Mouse (Mus musculus) MEL (cell line): ENCODE data around the gene 2410002F23Rik. TPM values are rescaled to one million over a fixed set of nuclear protein-coding genes. Genes with fewer than 3 reads are reported as not detected.
"Not testable (repeated sequence)": the region's sequence is repeated elsewhere in the genome, so short reads cannot be mapped to it uniquely, and the experiment has no call there.

Source experiments
- DNase-seq: peaks from one replicate; pipeline ENCODE4 v3.0.0; 2011; ENCODE audit warnings: low read depth, low spot score
- H3K27ac ChIP-seq: 2 replicates; pipeline ENCODE4 v1.5.1; 2012; ENCODE audit warnings: low read depth, mild to moderate bottlenecking, control low read depth, low read length, moderate library complexity; ENCODE audit not compliant: control insufficient read depth
- H3K27me3 ChIP-seq, 2 experiments: fragments of 150-350 bp in 1 of 2; sonication (generic) in 1 of 2; 2 replicates each; pipeline ENCODE4 v1.6.1; 2012; ENCODE audit warnings: low read length in 2 of 2, mild to moderate bottlenecking in 2 of 2, improper control_type of control experiment in 1 of 2, moderate library complexity in 1 of 2; ENCODE audit not compliant: insufficient read depth in 2 of 2, control insufficient read depth in 1 of 2
- H3K36me3 ChIP-seq, 2 experiments: 2 replicates each; pipeline ENCODE4 v1.6.1; 2012 to 2014; ENCODE audit warnings: low read length in 2 of 2, improper control_type of control experiment in 1 of 2, inconsistent platforms in 1 of 2, mild to moderate bottlenecking in 1 of 2; ENCODE audit not compliant: insufficient read depth in 2 of 2, control insufficient read depth in 1 of 2
- H3K4me1 ChIP-seq, 2 experiments: fragments of 150-350 bp in 1 of 2; sonication (generic) in 1 of 2; 2 replicates each; pipeline ENCODE4 v1.6.1; 2012; ENCODE audit warnings: low read length in 2 of 2, improper control_type of control experiment in 1 of 2, mild to moderate bottlenecking in 1 of 2; ENCODE audit not compliant: insufficient read depth in 2 of 2, control insufficient read depth in 1 of 2
- H3K4me3 ChIP-seq, 2 experiments: fragments of 150-350 bp in 1 of 2; sonication (generic) in 1 of 2; 2 replicates each; pipeline ENCODE4 v1.5.1; 2012; ENCODE audit warnings: low read depth in 2 of 2, low read length in 2 of 2, mild to moderate bottlenecking in 2 of 2, moderate library complexity in 2 of 2, control low read depth in 1 of 2, improper control_type of control experiment in 1 of 2; ENCODE audit not compliant: control insufficient read depth in 1 of 2, insufficient read depth in 1 of 2
- H3K79me2 ChIP-seq: 2 replicates; pipeline ENCODE4 v1.6.1; 2012; ENCODE audit warnings: mild to moderate bottlenecking, low read length, moderate library complexity; ENCODE audit not compliant: control insufficient read depth, poor library complexity, insufficient read depth
- H3K9ac ChIP-seq: 2 replicates; pipeline ENCODE4 v1.6.1; 2012; ENCODE audit warnings: low read depth, mild to moderate bottlenecking, control low read depth, low read length, moderate library complexity; ENCODE audit not compliant: control insufficient read depth, poor library complexity, severe bottlenecking
- H3K9me3 ChIP-seq: fragments of 150-350 bp; sonication (generic); replicated peaks from 2 replicates; pipeline ENCODE4 v1.6.1; 2012; ENCODE audit warnings: mild to moderate bottlenecking, low read length, improper control_type of control experiment, moderate library complexity; ENCODE audit not compliant: insufficient read depth
- CHD1 ChIP-seq: IDR thresholded peaks from 2 replicates; pipeline ENCODE4 v1.6.1; 2012; ENCODE audit warnings: low read depth, mild to moderate bottlenecking, inconsistent platforms, low read length, improper control_type of control experiment
- CTCF ChIP-seq, 3 experiments: IDR thresholded peaks in 2 of 3; conservative IDR thresholded peaks in 1 of 3; 2 replicates each; pipeline ENCODE4 v1.5.1; 2011 to 2012; ENCODE audit warnings: low read length in 3 of 3, low read depth in 2 of 3, mild to moderate bottlenecking in 2 of 3, improper control_type of control experiment in 1 of 3, inconsistent platforms in 1 of 3, mixed read lengths in 1 of 3, moderate library complexity in 1 of 3; ENCODE audit not compliant: control insufficient read depth in 1 of 3, insufficient read depth in 1 of 3, poor library complexity in 1 of 3, severe bottlenecking in 1 of 3
- EP300 ChIP-seq, 2 experiments: IDR thresholded peaks; 2 replicates each; pipeline ENCODE4 v1.6.1; 2011; ENCODE audit warnings: improper control_type of control experiment in 2 of 2, low read length in 2 of 2, low read depth in 1 of 2, mild to moderate bottlenecking in 1 of 2
- GABPA ChIP-seq: IDR thresholded peaks from 2 replicates; pipeline ENCODE4 v1.6.1; 2012; ENCODE audit warnings: low read depth, mild to moderate bottlenecking, inconsistent platforms, low read length, improper control_type of control experiment, moderate library complexity
- GATA1 ChIP-seq: IDR thresholded peaks from 2 replicates; pipeline ENCODE4 v1.6.1; 2011; ENCODE audit warnings: low read depth, low read length, improper control_type of control experiment
- JUND ChIP-seq: IDR thresholded peaks from 2 replicates; pipeline ENCODE4 v1.6.1; 2011; ENCODE audit warnings: low read depth, mild to moderate bottlenecking, improper control_type of control experiment, low read length
- MAFK ChIP-seq: IDR thresholded peaks from 2 replicates; pipeline ENCODE4 v1.6.1; 2011; ENCODE audit warnings: low read depth, mild to moderate bottlenecking, low read length, improper control_type of control experiment, borderline replicate concordance
- MAX ChIP-seq: IDR thresholded peaks from 2 replicates; pipeline ENCODE4 v1.6.1; 2011; ENCODE audit warnings: low read length, improper control_type of control experiment
- POLR2A ChIP-seq, 2 experiments: IDR thresholded peaks; 2 replicates each; pipeline ENCODE4 v1.6.1; 2011 to 2012; ENCODE audit warnings: low read length in 2 of 2, mild to moderate bottlenecking in 2 of 2, control low read depth in 1 of 2, improper control_type of control experiment in 1 of 2, low read depth in 1 of 2, moderate library complexity in 1 of 2; ENCODE audit not compliant: control insufficient read depth in 1 of 2, insufficient read depth in 1 of 2, poor library complexity in 1 of 2
- POLR2AphosphoS2 ChIP-seq: IDR thresholded peaks from 2 replicates; pipeline ENCODE4 v1.6.1; 2011; ENCODE audit warnings: low read length, improper control_type of control experiment
- SMC3 ChIP-seq: IDR thresholded peaks from 2 replicates; pipeline ENCODE4 v1.6.1; 2011; ENCODE audit warnings: low read depth, low read length, improper control_type of control experiment
- TCF12 ChIP-seq: IDR thresholded peaks from 2 replicates; pipeline ENCODE4 v1.6.1; 2014; ENCODE audit warnings: low read depth, mild to moderate bottlenecking, inconsistent platforms, low read length, improper control_type of control experiment, moderate library complexity
- USF2 ChIP-seq, 2 experiments: IDR thresholded peaks; 2 replicates each; pipeline ENCODE4 v1.6.1; 2011 to 2012; ENCODE audit warnings: improper control_type of control experiment in 2 of 2, low read length in 2 of 2, borderline replicate concordance in 1 of 2, inconsistent platforms in 1 of 2, low read depth in 1 of 2, mild to moderate bottlenecking in 1 of 2; ENCODE audit not compliant: insufficient read depth in 1 of 2
- ZKSCAN1 ChIP-seq: IDR thresholded peaks from 2 replicates; pipeline ENCODE4 v1.6.1; 2012; ENCODE audit warnings: low read depth, mild to moderate bottlenecking, inconsistent platforms, low read length, improper control_type of control experiment, moderate library complexity
- polyA plus RNA-seq, 2 experiments: library from polyadenylated mRNA; stranded (reverse) in 1 of 2; unstranded in 1 of 2; fragments of >175 nt in 1 of 2; fragments of >200 nt in 1 of 2; gene quantifications; 2 replicates each; pipeline versions ENCODE4 v1.2.1 to v1.2.4; 2012; ENCODE audit warnings: low replicate concordance in 2 of 2, low read depth in 1 of 2; ENCODE audit not compliant: insufficient read length in 2 of 2, insufficient read depth in 1 of 2, missing spikeins in 1 of 2
- total RNA-seq: library from RNA; depleted of rRNA; stranded (reverse); fragments of 300-350 nt; gene quantifications from 2 replicates; pipeline ENCODE4 v1.2.3, GENCODE M21; 2012

Gene 2410002F23Rik
- total and polyA plus RNA-seq, 3 experiments = 148 to 841 (median 174) TPM

DNA sequence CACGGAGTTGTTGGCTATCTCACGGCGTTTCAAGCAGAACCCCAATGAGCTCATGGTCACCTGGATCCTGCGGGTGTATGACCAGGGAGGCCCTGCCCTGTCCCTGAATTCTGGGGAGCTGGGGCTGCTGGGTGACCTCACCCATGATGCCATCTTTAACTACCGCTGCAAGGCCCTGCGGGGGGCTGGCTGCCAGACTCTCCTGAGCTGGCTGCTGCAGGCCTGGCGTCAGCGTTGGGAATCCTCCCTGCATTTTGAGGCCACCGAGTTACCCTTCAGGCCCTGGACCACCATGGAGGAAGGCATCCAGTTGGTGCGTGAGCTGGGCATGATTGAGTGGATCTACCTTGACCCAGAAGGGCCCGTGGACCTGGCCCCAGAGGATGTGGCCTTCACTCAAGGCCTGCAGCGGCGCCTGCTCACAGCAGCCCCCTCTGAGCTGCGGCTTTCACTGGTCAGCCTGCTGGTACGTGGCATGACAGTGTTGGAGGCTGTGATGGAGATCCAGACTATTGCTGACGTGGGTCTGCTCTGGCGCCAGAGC, 4.3 kb downstream of the 2410002F23Rik start:
- not testable (repeated sequence) for H3K4me3 ChIP-seq, H3K9me3 ChIP-seq, H3K27ac ChIP-seq, H3K27me3 ChIP-seq, H3K4me1 ChIP-seq
- H3K79me2 ChIP-seq = peaks cover 26% of the 10 kb centered on the region
- TF ChIP-seq POLR2A (IDR thresholded peaks at IDR 0.05; ENCODE audit: control insufficient read depth in 1 of 2, insufficient read depth in 1 of 2, low read depth in 1 of 2, low read length in 2 of 2, poor library complexity in 1 of 2) = peak in 1 of 2 experiments; percentile 28; a peak in 1 of 4 replicates
- TF ChIP-seq, all 39 proteins: peak for 1; not testable (repeated sequence) for 38
- H3K36me3 ChIP-seq = peaks cover 12 to 15% of the 10 kb centered on the region in 2 experiments
- not testable (repeated sequence) for DNase-seq, H3K9ac ChIP-seq

DNA sequence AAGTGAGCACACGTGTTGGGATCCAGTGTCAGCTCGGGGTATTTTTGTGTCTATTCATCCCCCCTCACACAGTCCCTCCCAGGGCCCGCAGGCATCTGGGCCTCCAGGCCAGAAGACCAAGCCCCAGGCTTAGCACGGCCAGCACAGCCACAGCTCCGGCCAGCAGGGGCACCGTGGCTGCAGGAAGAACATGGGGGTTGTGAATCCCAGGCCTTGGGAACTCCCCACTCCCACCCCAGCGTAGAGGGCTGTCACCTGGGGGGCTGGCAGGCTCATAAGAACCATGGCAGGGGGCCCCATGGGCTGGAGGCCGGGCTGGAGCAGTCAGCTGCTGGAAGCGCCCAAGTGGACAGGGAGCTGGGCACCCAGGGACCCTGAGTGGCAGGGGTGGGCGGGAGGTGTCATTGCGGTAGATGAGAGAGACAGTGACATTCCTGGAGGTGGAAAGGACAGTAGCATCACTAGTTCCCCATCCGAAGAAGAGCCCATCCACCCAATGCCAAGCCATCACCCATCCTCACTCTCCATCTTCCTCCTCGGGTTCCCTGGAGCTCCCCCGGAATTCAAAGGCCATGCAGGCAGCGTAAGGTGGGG, 6.6 kb downstream of the 2410002F23Rik start:
- Histone ChIP-seq H3K27ac (no peak overlapping the region), H3K36me3 (peaks cover 10 to 11% of the 10 kb centered on the region in 2 experiments), H3K9me3 (no peaks in the 10 kb centered on the region), H3K4me1 (0 out of 4 replicates have a peak, but pooled peaks cover 0 to 5% of the 10 kb centered on the region in 2 experiments), H3K4me3 (no peak overlapping the region), H3K79me2 (peaks cover 8% of the 10 kb centered on the region), H3K9ac (no peak overlapping the region), H3K27me3 (no peaks in the 10 kb centered on the region)
- DNase-seq = peak; percentile 55
- TF ChIP-seq EP300 (IDR thresholded peaks at IDR 0.05; ENCODE audit: low read depth in 1 of 2, low read length in 2 of 2) (peak in 1 of 2 experiments; percentile 4; a peak in 1 of 4 replicates), POLR2AphosphoS2 (peak; percentile 85; the same call in 1 of the 2 replicates), CTCF (IDR thresholded peaks at IDR 0.05 in 2 of 3, conservative IDR thresholded peaks at IDR 0.05 in 1 of 3; ENCODE audit: control insufficient read depth in 1 of 3, insufficient read depth in 1 of 3, low read depth in 2 of 3, low read length in 3 of 3, poor library complexity in 1 of 3, severe bottlenecking in 1 of 3) (peak in 1 of 3 experiments; percentile 10; a peak in 2 of 6 replicates), CHD1 (no peak), POLR2A (IDR thresholded peaks at IDR 0.05; ENCODE audit: control insufficient read depth in 1 of 2, insufficient read depth in 1 of 2, low read depth in 1 of 2, low read length in 2 of 2, poor library complexity in 1 of 2) (peak; percentile 49 to 71; a peak in 2 of 4 replicates)

DNA sequence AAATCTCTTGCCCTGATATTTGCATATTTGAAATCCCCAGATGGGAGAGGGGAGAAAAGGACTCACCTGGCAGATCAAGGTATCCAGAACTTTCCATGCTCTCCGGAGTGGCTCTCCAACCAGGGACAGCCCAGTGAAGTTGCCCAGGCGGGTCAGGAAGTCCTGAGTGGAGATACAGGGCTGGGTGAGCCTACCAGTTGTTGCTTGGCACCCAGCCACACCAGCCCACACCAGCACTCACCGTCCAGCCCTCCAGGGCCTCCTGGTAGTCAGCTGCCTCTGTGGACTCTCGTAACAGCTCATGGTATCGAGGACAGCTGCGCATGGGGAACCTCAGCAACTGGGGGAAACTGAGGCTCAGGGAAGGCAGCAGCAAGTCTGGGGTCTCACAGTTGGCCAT, 8.4 kb downstream of the 2410002F23Rik start:
- DNase-seq = no peak

More for the DNA sequence above, 8.4 kb downstream of the 2410002F23Rik start:
- Histone ChIP-seq H3K27ac (no peak overlapping the region), H3K36me3 (no peaks in the 10 kb centered on the region; a peak in 2 of 4 replicates), H3K4me1 (no peaks in the 10 kb centered on the region), H3K27me3 (no peaks in the 10 kb centered on the region), H3K9ac (no peak overlapping the region), H3K79me2 (peaks cover under 1% of the 10 kb centered on the region; the same call in 1 of the 2 replicates), H3K4me3 (no peak overlapping the region), H3K9me3 (no peaks in the 10 kb centered on the region)
- TF ChIP-seq ZKSCAN1 (no peak), SMC3 (no peak), USF2 (IDR thresholded peaks at IDR 0.05; ENCODE audit: borderline replicate concordance in 1 of 2, insufficient read depth in 1 of 2, low read depth in 1 of 2, low read length in 2 of 2) (no peak), MAFK (no peak), CHD1 (no peak), GABPA (no peak), POLR2A (IDR thresholded peaks at IDR 0.05; ENCODE audit: control insufficient read depth in 1 of 2, insufficient read depth in 1 of 2, low read depth in 1 of 2, low read length in 2 of 2, poor library complexity in 1 of 2) (no peak), GATA1 (no peak), MAX (no peak), CTCF (IDR thresholded peaks at IDR 0.05 in 2 of 3, conservative IDR thresholded peaks at IDR 0.05 in 1 of 3; ENCODE audit: control insufficient read depth in 1 of 3, insufficient read depth in 1 of 3, low read depth in 2 of 3, low read length in 3 of 3, poor library complexity in 1 of 3, severe bottlenecking in 1 of 3) (no peak), TCF12 (no peak), JUND (no peak)
